Mouse (Mus musculus) neural tube, embryonic 14.5 days (tissue): ENCODE results near the gene Stk39. TPM values are rescaled to one million over a fixed set of nuclear protein-coding genes. Genes with fewer than 3 reads are reported as not detected.
"Not testable (repeated sequence)": the region's sequence is repeated elsewhere in the genome, so short reads cannot be mapped to it uniquely, and the experiment has no call there.

Source experiments
- ATAC-seq: fragments of 200-750 bp; cut with Nextera tagmentation; 2 replicates; pipeline ENCODE4 v1.8.0; 2017; ENCODE audit warnings: low read depth, mild to moderate bottlenecking, moderate TSS enrichment, moderate library complexity
- H3K27ac ChIP-seq: fragments of 300-500 bp; sonication (generic); 2 replicates; pipeline ENCODE4 v1.5.1; 2014; ENCODE audit warnings: low read depth, mild to moderate bottlenecking, control low read depth, low read length, moderate library complexity, mixed read lengths
- H3K27me3 ChIP-seq: fragments of 300-500 bp; sonication (generic); 2 replicates; pipeline ENCODE4 v1.6.1; 2014; ENCODE audit warnings: low read length; ENCODE audit not compliant: control insufficient read depth, insufficient read depth
- H3K36me3 ChIP-seq: fragments of 300-500 bp; sonication (generic); 2 replicates; pipeline ENCODE4 v1.6.1; 2014; ENCODE audit warnings: low read length, mixed read lengths; ENCODE audit not compliant: control insufficient read depth, insufficient read depth
- H3K4me1 ChIP-seq: fragments of 300-500 bp; sonication (generic); 2 replicates; pipeline ENCODE4 v1.6.1; 2014; ENCODE audit warnings: low read length; ENCODE audit not compliant: control insufficient read depth, insufficient read depth
- H3K4me2 ChIP-seq: fragments of 300-500 bp; sonication (generic); 2 replicates; pipeline ENCODE4 v1.6.1; 2014; ENCODE audit warnings: mild to moderate bottlenecking, low read depth, low read length, control low read depth
- H3K4me3 ChIP-seq: fragments of 300-500 bp; sonication (generic); 2 replicates; pipeline ENCODE4 v1.5.1; 2014; ENCODE audit warnings: low read depth, low read length, control low read depth, mixed read lengths
- H3K9ac ChIP-seq: fragments of 300-500 bp; sonication (generic); replicated peaks from 2 replicates; pipeline ENCODE4 v1.6.1; 2014; ENCODE audit warnings: low read depth, mild to moderate bottlenecking, control low read depth, low read length, mixed read lengths
- H3K9me3 ChIP-seq: fragments of 300-500 bp; sonication (generic); 2 replicates; pipeline ENCODE4 v1.6.1; 2016; ENCODE audit warnings: low read length; ENCODE audit not compliant: control insufficient read depth
- WGBS: fragments of 180-500 bp; shearing (Covaris S2); extraction: QIAGEN DNeasy Blood & Tissue Kit; methylation state at CpG from one replicate; pipeline ENCODE4 v1.1.7; 2014; 5-methylcytosine and 5-hydroxymethylcytosine counted together
- polyA plus RNA-seq: library from polyadenylated mRNA; unstranded; fragments of >200 nt; fragmentation: Nextera tagmentation; extraction: Ambion mirVana; gene quantifications from 2 replicates; pipeline ENCODE4 v1.2.1, GENCODE M21; 2014

Gene Stk39
- polyA plus RNA-seq, 1 experiment from 2014 or later, result 37.0 TPM

DNA sequence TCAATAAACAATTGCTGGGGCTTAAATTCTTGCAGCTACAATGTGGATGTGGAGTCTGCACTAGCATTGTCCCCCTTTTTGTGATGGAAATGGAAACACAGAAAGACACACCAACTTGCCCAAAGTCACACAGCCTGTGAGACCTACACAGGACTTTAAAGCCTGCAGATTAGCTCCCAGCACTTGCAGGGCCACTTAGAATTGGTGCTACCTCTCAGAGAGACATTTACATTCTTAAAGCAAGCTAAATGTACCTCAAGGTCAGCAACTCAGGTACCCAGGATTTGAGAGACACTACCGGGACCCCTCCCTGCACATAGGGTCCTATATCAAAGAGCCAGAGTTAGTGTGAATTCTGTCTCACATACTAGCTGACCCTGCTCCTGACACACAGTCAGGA, 227.5 kb downstream of the Stk39 start:
- H3K4me1 ChIP-seq, result peaks cover 5% of the 10 kb centered on the region; the same call in 1 of the 2 replicates
- 87% methylated on average over 1 of the region's 1 CpGs for WGBS
- no peaks in the 10 kb centered on the region for H3K27me3 ChIP-seq

GRCm38 (mm10) chr2:68243879-68244553, 228.1 kb downstream of the Stk39 start:
- WGBS, result 80% methylated on average over 12 of the region's 12 CpGs

More for the DNA sequence above, 227.5 kb downstream of the Stk39 start:
- no peak overlapping the region for H3K4me2 ChIP-seq
- no peak overlapping the region for H3K27ac ChIP-seq
- no peaks in the 10 kb centered on the region for H3K9me3 ChIP-seq
- no peak for ATAC-seq
- H3K4me3 ChIP-seq, result no peak overlapping the region
- no peaks in the 10 kb centered on the region for H3K36me3 ChIP-seq
- H3K9ac ChIP-seq, result no peak overlapping the region

GRCm38 (mm10) chr2:68243273-68243672, 228.8 kb downstream of the Stk39 start:
- Histone ChIP-seq H3K4me1 (peaks cover 5% of the 10 kb centered on the region; the same call in 1 of the 2 replicates), H3K4me3 (no peak overlapping the region), H3K27me3 (no peaks in the 10 kb centered on the region), H3K27ac (no peak overlapping the region), H3K9me3 (no peaks in the 10 kb centered on the region), H3K4me2 (no peak overlapping the region), H3K9ac (no peak overlapping the region), H3K36me3 (no peaks in the 10 kb centered on the region)
- 79% methylated on average over 3 of the region's 3 CpGs for WGBS
- ATAC-seq, result no peak

More at GRCm38 (mm10) chr2:68243879-68244553, 228.1 kb downstream of the Stk39 start:
- Histone ChIP-seq H3K9me3 (no peaks in the 10 kb centered on the region), H3K27me3 (no peaks in the 10 kb centered on the region), H3K4me1 (peaks cover 5% of the 10 kb centered on the region; the same call in 1 of the 2 replicates), H3K4me3 (no peak overlapping the region), H3K9ac (no peak overlapping the region), H3K4me2 (no peak overlapping the region), H3K36me3 (no peaks in the 10 kb centered on the region), H3K27ac (no peak overlapping the region)
- ATAC-seq, result no peak

GRCm38 (mm10) chr2:68242069-68242468, 230.0 kb downstream of the Stk39 start:
- Histone ChIP-seq H3K4me1 (peaks cover 5% of the 10 kb centered on the region; the same call in 1 of the 2 replicates), H3K4me3 (no peak overlapping the region), H3K9ac (no peak overlapping the region), H3K27ac (no peak overlapping the region), H3K36me3 (no peaks in the 10 kb centered on the region), H3K4me2 (no peak overlapping the region), H3K9me3 (no peaks in the 10 kb centered on the region), H3K27me3 (no peaks in the 10 kb centered on the region)
- WGBS, result 91% methylated on average over 3 of the region's 3 CpGs
- no peak for ATAC-seq

GRCm38 (mm10) chr2:68241640-68242039, 230.4 kb downstream of the Stk39 start:
- Histone ChIP-seq H3K4me2 (no peak overlapping the region), H3K4me3 (no peak overlapping the region), H3K9ac (no peak overlapping the region), H3K36me3 (no peaks in the 10 kb centered on the region), H3K4me1 (peaks cover 5% of the 10 kb centered on the region; the same call in 1 of the 2 replicates), H3K27ac (no peak overlapping the region), H3K9me3 (no peaks in the 10 kb centered on the region), H3K27me3 (no peaks in the 10 kb centered on the region)
- 97% methylated on average over 1 of the region's 1 CpGs for WGBS
- no peak for ATAC-seq

GRCm38 (mm10) chr2:68239415-68239814, 232.7 kb downstream of the Stk39 start:
- not testable (repeated sequence) for H3K27ac ChIP-seq, H3K4me1 ChIP-seq, H3K4me2 ChIP-seq, H3K36me3 ChIP-seq, H3K4me3 ChIP-seq, H3K9me3 ChIP-seq, H3K27me3 ChIP-seq, ATAC-seq, H3K9ac ChIP-seq
- 25% methylated on average over 4 of the region's 4 CpGs for WGBS

DNA sequence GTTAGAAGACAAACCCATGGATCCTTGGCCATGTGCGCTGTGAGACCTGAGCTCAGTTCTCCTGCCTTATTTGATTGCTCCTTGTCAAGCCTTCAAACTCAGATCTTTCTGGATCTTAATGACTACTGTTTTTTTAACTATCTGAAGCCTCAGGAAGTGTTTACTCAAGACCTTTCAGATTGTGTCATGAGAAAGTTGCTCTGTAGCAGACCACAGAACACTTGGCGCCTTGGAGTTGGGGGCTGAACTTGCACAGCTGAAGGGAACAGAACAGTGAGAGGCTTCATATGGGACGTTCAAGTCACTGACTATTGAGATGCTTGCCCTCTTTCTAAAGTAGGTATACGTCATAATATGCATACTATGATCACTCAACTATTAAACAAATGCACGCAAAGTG, 239.1 kb downstream of the Stk39 start:
- Histone ChIP-seq H3K36me3 (no peaks in the 10 kb centered on the region), H3K4me3 (no peak overlapping the region)
- 92% methylated on average over 5 of the region's 5 CpGs for WGBS

DNA sequence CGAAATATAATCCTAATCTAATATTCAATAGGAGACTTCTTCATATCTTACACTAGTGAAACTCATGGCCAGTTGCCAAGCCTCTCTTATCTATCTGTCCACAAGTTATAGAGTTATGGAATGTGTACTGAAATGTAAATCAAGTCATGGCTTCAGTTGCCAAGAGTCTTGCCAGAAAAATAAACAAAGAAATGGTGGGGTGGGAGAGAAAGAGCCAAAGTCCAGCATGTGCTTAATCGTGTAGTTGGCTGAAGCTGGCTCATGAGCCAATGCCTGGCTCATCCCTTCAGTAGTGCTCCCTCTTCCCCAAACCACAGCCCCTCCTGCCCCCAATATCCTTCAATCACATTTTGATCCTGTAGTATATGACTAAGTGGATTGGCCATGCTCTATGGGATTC, 242.2 kb downstream of the Stk39 start:
- 0 out of 2 replicates have a peak, but pooled peaks have one; percentile 17 for ATAC-seq
- WGBS, result 86% methylated on average over 2 of the region's 2 CpGs
- no peak overlapping the region for H3K4me2 ChIP-seq

More for the DNA sequence above, 239.1 kb downstream of the Stk39 start:
- no peak for ATAC-seq
- H3K4me2 ChIP-seq, result no peak overlapping the region
- H3K4me1 ChIP-seq, result no peaks in the 10 kb centered on the region
- no peak overlapping the region for H3K27ac ChIP-seq
- H3K27me3 ChIP-seq, result no peaks in the 10 kb centered on the region
- no peak overlapping the region for H3K9ac ChIP-seq
- no peaks in the 10 kb centered on the region for H3K9me3 ChIP-seq

DNA sequence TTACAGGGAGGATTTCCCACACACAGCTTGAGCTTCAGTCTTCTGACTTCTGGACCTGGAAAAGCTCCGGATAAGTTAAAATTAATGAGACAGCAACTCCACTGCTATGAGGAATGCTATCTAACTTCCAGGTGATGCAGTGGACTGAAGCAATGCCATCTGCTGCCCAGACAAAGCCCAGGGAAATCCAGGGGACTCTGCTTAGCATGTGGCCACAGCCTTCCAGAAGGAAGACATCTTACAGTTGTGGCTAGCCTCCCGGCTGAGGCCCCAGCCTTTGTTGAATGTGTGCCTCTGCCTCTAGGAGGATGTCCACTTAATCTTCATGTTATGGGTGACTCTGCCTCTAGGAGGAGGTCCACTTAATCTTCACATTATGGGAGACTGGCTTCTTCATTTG, 243.0 kb downstream of the Stk39 start:
- Histone ChIP-seq H3K9me3 (no peaks in the 10 kb centered on the region), H3K4me1 (no peaks in the 10 kb centered on the region), H3K27me3 (no peaks in the 10 kb centered on the region), H3K36me3 (no peaks in the 10 kb centered on the region), H3K9ac (no peak overlapping the region), H3K4me2 (no peak overlapping the region), H3K4me3 (no peak overlapping the region), H3K27ac (no peak overlapping the region)
- no peak for ATAC-seq
- 70% methylated on average over 2 of the region's 2 CpGs for WGBS

More for the DNA sequence above, 242.2 kb downstream of the Stk39 start:
- Histone ChIP-seq H3K27ac (no peak overlapping the region), H3K36me3 (no peaks in the 10 kb centered on the region), H3K9ac (no peak overlapping the region), H3K27me3 (no peaks in the 10 kb centered on the region), H3K9me3 (no peaks in the 10 kb centered on the region), H3K4me3 (no peak overlapping the region), H3K4me1 (no peaks in the 10 kb centered on the region)
